Mouse (Mus musculus) limb, embryonic 11.5 days (tissue): Measurements from ENCODE around the gene 1810009J06Rik. TPM values are rescaled to one million over a fixed set of nuclear protein-coding genes. Genes with fewer than 3 reads are reported as not detected.
"Not testable (repeated sequence)": the region's sequence is repeated elsewhere in the genome, so short reads cannot be mapped to it uniquely, and the experiment has no call there.

ENCODE experiments used
- ATAC-seq: fragments of 200-750 bp; cut with Nextera tagmentation; 2 replicates; pipeline ENCODE4 v1.8.0; 2017; ENCODE audit warnings: low read depth; ENCODE audit not compliant: insufficient number of reproducible peaks, low FRiP score, low TSS enrichment
- DNase-seq: peaks from one replicate; pipeline ENCODE4 v3.0.0-alpha.2; 2015; ENCODE audit warnings: low spot score
- H3K27ac ChIP-seq: fragments of 300-500 bp; sonication (generic); replicated peaks from 2 replicates; pipeline ENCODE4 v1.5.1; 2014; ENCODE audit warnings: low read depth, mild to moderate bottlenecking, low read length
- H3K27me3 ChIP-seq: fragments of 300-500 bp; sonication (generic); 2 replicates; pipeline ENCODE4 v1.6.1; 2014; ENCODE audit warnings: mild to moderate bottlenecking, low read length, mixed read lengths; ENCODE audit not compliant: control insufficient read depth, insufficient read depth
- H3K36me3 ChIP-seq: fragments of 300-500 bp; sonication (generic); 2 replicates; pipeline ENCODE4 v1.6.1; 2014; ENCODE audit warnings: mild to moderate bottlenecking, low read length, moderate library complexity, mixed read lengths; ENCODE audit not compliant: control insufficient read depth, insufficient read depth
- H3K4me1 ChIP-seq: fragments of 300-500 bp; sonication (generic); 2 replicates; pipeline ENCODE4 v1.6.1; 2014; ENCODE audit warnings: low read length, mixed read lengths; ENCODE audit not compliant: control insufficient read depth, insufficient read depth
- H3K4me2 ChIP-seq: fragments of 300-500 bp; sonication (generic); 2 replicates; pipeline ENCODE4 v1.6.1; 2014; ENCODE audit warnings: low read depth, mild to moderate bottlenecking, moderate library complexity; ENCODE audit not compliant: severe bottlenecking
- H3K4me3 ChIP-seq: fragments of 300-500 bp; sonication (generic); 2 replicates; pipeline ENCODE4 v1.5.1; 2014; ENCODE audit warnings: low read depth, low read length
- H3K9ac ChIP-seq: fragments of 300-500 bp; sonication (generic); 2 replicates; pipeline ENCODE4 v1.6.1; 2014; ENCODE audit warnings: mild to moderate bottlenecking, low read length
- H3K9me3 ChIP-seq: fragments of 300-500 bp; sonication (generic); 2 replicates; pipeline ENCODE4 v1.6.1; 2016; ENCODE audit warnings: low read length; ENCODE audit not compliant: control insufficient read depth
- WGBS: fragments of 180-500 bp; shearing (Covaris S2); extraction: QIAGEN DNeasy Blood & Tissue Kit; methylation state at CpG from one replicate; pipeline ENCODE4 v1.1.7; 2014; 5-methylcytosine and 5-hydroxymethylcytosine counted together
- polyA plus RNA-seq: library from polyadenylated mRNA; unstranded; fragments of >200 nt; fragmentation: Nextera tagmentation; extraction: Ambion mirVana; gene quantifications from 2 replicates; pipeline ENCODE4 v1.2.1, GENCODE M21; 2014

The 1810009J06Rik gene
- polyA plus RNA-seq = not detected in 2 replicates

GRCm38 (mm10) chr6:40964454-40964853 is at the start of gene 1810009J06Rik:
TSS of gene 1810009J06Rik (plus strand) at chr6:40964754.
- H3K36me3 ChIP-seq, H3K4me2 ChIP-seq, H3K9ac ChIP-seq, H3K27me3 ChIP-seq, H3K27ac ChIP-seq, ATAC-seq, H3K9me3 ChIP-seq, H3K4me3 ChIP-seq, DNase-seq, H3K4me1 ChIP-seq: not testable (repeated sequence)
- 96% methylated on average over 2 of the region's 2 CpGs for WGBS

DNA sequence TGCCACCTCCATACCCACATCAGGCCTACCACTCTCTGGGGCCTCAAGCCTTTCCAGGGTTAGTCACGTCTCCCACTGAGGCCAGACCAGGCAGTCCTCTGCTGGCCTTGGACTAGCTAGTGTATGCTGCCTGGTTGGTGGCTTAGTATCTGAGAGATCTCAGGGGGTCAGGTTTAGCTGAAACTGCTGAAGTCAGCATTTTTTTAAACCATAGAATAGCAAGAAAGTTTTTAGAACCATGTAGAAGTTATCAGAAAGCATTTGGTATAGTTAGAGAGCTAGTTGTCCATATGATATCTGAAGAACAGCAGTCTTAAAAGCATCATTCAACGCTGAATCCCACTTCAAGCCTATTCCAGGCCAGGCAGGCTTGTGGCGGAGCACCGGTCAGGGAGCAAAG is 44.6 kb upstream of the 1810009J06Rik start:
- no peaks in the 10 kb centered on the region for H3K36me3 ChIP-seq
- no peak overlapping the region for H3K4me2 ChIP-seq
- no peak overlapping the region for H3K9ac ChIP-seq
- DNase-seq = no peak
- no peaks in the 10 kb centered on the region for H3K9me3 ChIP-seq
- no peaks in the 10 kb centered on the region for H3K4me1 ChIP-seq
- H3K27ac ChIP-seq = no peak overlapping the region
- no peaks in the 10 kb centered on the region for H3K27me3 ChIP-seq
- no peak for ATAC-seq
- 77% methylated on average over 4 of the region's 4 CpGs for WGBS
- H3K4me3 ChIP-seq = no peak overlapping the region

DNA sequence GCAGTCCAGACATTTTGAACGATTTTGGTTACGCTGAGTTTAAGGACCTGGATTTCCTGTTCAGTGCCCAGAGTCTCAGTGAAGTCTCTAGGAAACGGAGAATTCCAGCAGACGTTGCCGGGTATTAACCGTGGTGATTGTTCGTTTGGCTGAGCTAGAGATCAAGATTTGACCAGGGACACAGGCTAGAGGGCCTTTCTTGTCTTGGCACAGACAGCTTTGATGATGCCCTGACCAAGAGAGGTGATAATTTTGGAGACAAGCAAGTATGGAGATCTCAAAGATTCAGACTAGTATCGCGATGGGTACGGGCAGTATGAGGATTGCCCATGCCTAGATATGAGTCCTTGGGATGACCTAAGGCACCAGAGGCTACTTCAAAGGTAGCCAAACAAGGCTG is 24.1 kb upstream of the 1810009J06Rik start, which contains the start of gene 1700074P13Rik:
Gene 1700074P13Rik, minus strand, starts transcription at position 101 of the 400 bp plus-strand sequence.
- Histone ChIP-seq H3K36me3 (no peaks in the 10 kb centered on the region), H3K27ac (no peak within 1 kb of the TSS), H3K4me1 (no peaks in the 10 kb centered on the region), H3K4me2 (no peak within 1 kb of the TSS), H3K4me3 (no peak within 1 kb of the TSS), H3K9ac (no peak within 1 kb of the TSS), H3K9me3 (peaks cover 2% of the 10 kb centered on the region; the same call in 1 of the 2 replicates), H3K27me3 (no peaks in the 10 kb centered on the region)
- ATAC-seq = no peak
- 87% methylated on average over 10 of the region's 10 CpGs for WGBS
- no peak for DNase-seq

DNA sequence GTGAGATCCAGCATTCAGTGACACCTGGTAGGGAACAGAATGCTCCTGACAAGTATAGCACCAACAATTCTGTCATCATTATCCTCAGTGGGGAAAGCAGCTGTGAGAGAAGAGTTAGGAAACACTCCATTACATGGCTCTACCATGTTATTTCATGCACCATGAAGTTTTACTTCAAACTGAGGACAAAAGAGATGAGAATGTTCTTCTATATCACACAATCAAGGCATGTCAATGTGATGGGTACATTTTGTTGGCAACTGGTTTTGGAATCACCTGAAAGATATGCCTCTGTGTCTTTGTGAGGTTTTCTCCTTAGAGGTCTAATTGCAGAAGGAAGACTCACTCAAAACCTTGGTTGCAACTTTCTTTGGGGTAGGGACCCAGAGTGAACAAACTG is 12.8 kb upstream of the 1810009J06Rik start, which contains the start of gene Gm4744:
Gene Gm4744, minus strand, starts transcription at position 101 of the 400 bp plus-strand sequence.
- Histone ChIP-seq H3K4me2 (no peak within 1 kb of the TSS), H3K9me3 (no peaks in the 10 kb centered on the region), H3K27ac (no peak within 1 kb of the TSS), H3K36me3 (no peaks in the 10 kb centered on the region), H3K4me3 (no peak within 1 kb of the TSS), H3K4me1 (no peaks in the 10 kb centered on the region), H3K9ac (no peak within 1 kb of the TSS), H3K27me3 (no peaks in the 10 kb centered on the region)
- ATAC-seq (no peak), DNase-seq (no peak)

- Histone ChIP-seq H3K36me3 (no peaks in the 10 kb centered on the region), H3K27me3 (no peaks in the 10 kb centered on the region), H3K4me3 (no peak overlapping the region), H3K9me3 (no peaks in the 10 kb centered on the region), H3K27ac (no peak overlapping the region), H3K4me2 (no peak overlapping the region), H3K9ac (no peak overlapping the region), H3K4me1 (no peaks in the 10 kb centered on the region)
- ATAC-seq (no peak), DNase-seq (no peak)
- 73% methylated on average over 2 of the region's 2 CpGs for WGBS
Observed at GRCm38 (mm10) chr6:40953716-40954115, 10.8 kb upstream of the 1810009J06Rik start.

- not testable (repeated sequence) for H3K36me3 ChIP-seq, H3K4me2 ChIP-seq, H3K27ac ChIP-seq, ATAC-seq, H3K9ac ChIP-seq, H3K4me3 ChIP-seq, DNase-seq, H3K9me3 ChIP-seq, H3K27me3 ChIP-seq, H3K4me1 ChIP-seq
Observed at GRCm38 (mm10) chr6:40999379-40999778, 34.8 kb downstream of the 1810009J06Rik start, which contains the start of gene Gm2663. TSS of gene Gm2663 (minus strand) at chr6:40999479.

DNA sequence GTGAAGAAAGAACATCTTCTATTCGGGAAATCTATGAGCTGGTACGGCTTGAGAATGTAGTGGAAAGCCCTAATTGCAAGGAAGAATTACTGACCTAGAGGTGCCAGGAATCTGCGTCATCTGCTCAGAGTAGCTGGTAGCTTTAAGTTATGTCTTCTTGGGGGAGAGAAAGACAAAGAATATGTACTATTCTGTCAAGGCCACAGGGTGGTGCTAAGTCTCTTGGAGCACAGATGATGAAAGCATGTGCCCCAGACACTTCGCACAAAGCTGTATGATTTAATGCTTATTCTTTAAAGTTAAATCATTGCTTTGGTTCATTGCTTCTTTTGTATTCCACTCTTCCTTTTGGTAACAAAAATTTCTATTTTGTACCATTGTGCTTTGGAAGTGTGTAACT is 50.5 kb downstream of the 1810009J06Rik start:
- no peak for ATAC-seq
- H3K9me3 ChIP-seq = no peaks in the 10 kb centered on the region
- no peaks in the 10 kb centered on the region for H3K27me3 ChIP-seq
- H3K4me2 ChIP-seq = no peak overlapping the region
- 83% methylated on average over 4 of the region's 4 CpGs for WGBS
- DNase-seq = no peak
- H3K4me1 ChIP-seq = no peaks in the 10 kb centered on the region
- no peaks in the 10 kb centered on the region for H3K36me3 ChIP-seq
- H3K9ac ChIP-seq = no peak overlapping the region
- no peak overlapping the region for H3K4me3 ChIP-seq
- no peak overlapping the region for H3K27ac ChIP-seq

Other genes starting within 250 kb of the 1810009J06Rik start
- not detected in 2 replicates for gene Moxd2, start 77.3 kb upstream of the 1810009J06Rik start, polyA plus RNA-seq
- not detected in 2 replicates for gene Prss58, start 64.4 kb upstream of the 1810009J06Rik start, polyA plus RNA-seq
- gene 1700074P13Rik, start 24.2 kb upstream of the 1810009J06Rik start, polyA plus RNA-seq = not detected in 2 replicates
- not detected in 2 replicates for gene Gm4744, start 12.9 kb upstream of the 1810009J06Rik start, polyA plus RNA-seq
- not detected in 2 replicates for gene Gm2663, start 34.7 kb downstream of the 1810009J06Rik start, polyA plus RNA-seq
- not detected in 2 replicates for gene 2210010C04Rik, start 70.8 kb downstream of the 1810009J06Rik start, polyA plus RNA-seq